Mouse (Mus musculus): ENCODE data around the gene Trmt1.

- TF ChIP-seq POLR2A (IDR thresholded peaks at IDR 0.05; ENCODE audit: extremely low read depth, insufficient read depth, low read length) (no peak), CTCF (IDR thresholded peaks at IDR 0.05; ENCODE audit: low read depth, low read length) (no peak)
Observed at GRCm38 (mm10) chr8:84641578-84642361, 44.3 kb upstream of the Trmt1 start.
